Mouse (Mus musculus) embryonic facial prominence, embryonic 10.5 days (tissue): ENCODE measurements around the gene Il12rb1. TPM values are rescaled to one million over a fixed set of nuclear protein-coding genes. Genes with fewer than 3 reads are reported as not detected.

Experiments
- DNase-seq: peaks from one replicate; pipeline ENCODE4 v3.0.0-alpha.2; 2017; ENCODE audit warnings: low spot score
- H3K27ac ChIP-seq: fragments of 300-500 bp; sonication (generic); replicated peaks from 2 replicates; pipeline ENCODE4 v1.5.1; 2016; ENCODE audit warnings: mild to moderate bottlenecking
- H3K27me3 ChIP-seq: fragments of 300-500 bp; sonication (generic); replicated peaks from 2 replicates; pipeline ENCODE4 v1.6.1; 2016; ENCODE audit warnings: low read depth, mild to moderate bottlenecking; ENCODE audit not compliant: poor library complexity, severe bottlenecking
- H3K36me3 ChIP-seq: fragments of 300-500 bp; sonication (generic); replicated peaks from 2 replicates; pipeline ENCODE4 v1.6.1; 2016; ENCODE audit warnings: mild to moderate bottlenecking, moderate library complexity
- H3K4me1 ChIP-seq: fragments of 300-500 bp; sonication (generic); 2 replicates; pipeline ENCODE4 v1.6.1; 2016
- H3K4me3 ChIP-seq: fragments of 300-500 bp; sonication (generic); 2 replicates; pipeline ENCODE4 v1.5.1; 2016; ENCODE audit warnings: mild to moderate bottlenecking, moderate library complexity
- H3K9me3 ChIP-seq: fragments of 300-500 bp; sonication (generic); 2 replicates; pipeline ENCODE4 v1.6.1; 2016; ENCODE audit warnings: mild to moderate bottlenecking
- WGBS: fragments of 180-500 bp; shearing (Covaris S2); methylation state at CpG from one replicate; pipeline ENCODE4 v1.1.7; 2016; 5-methylcytosine and 5-hydroxymethylcytosine counted together
- polyA plus RNA-seq: library from polyadenylated mRNA; unstranded; fragments of >200 nt; fragmentation: Nextera tagmentation; extraction: Ambion mirVana; gene quantifications from 2 replicates; pipeline ENCODE4 v1.2.1, GENCODE M21; 2016

Gene Il12rb1
- polyA plus RNA-seq, 1 experiment from 2014 or later: not detected

DNA sequence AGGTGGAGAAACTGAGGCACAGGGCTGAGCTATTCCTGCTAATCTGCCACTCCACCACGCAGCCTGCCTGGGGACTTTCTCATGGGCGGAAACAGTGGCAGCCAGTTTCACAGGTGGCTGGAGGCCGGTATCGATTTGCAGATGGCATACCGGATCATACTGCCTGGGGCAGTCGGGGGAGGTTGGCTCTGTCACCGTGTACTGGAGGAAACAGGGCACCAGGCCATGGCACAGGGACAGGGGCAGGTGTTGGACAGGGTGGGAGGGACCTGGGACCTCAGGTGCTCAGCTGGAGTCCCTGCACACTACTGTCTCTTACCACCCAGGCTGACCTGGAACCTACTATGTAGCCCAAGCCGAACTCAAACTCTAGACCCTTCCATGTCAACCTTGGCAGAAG is 17.6 kb downstream of the Il12rb1 start:
- no peak for DNase-seq
- no peak overlapping the region for H3K27ac ChIP-seq

DNA sequence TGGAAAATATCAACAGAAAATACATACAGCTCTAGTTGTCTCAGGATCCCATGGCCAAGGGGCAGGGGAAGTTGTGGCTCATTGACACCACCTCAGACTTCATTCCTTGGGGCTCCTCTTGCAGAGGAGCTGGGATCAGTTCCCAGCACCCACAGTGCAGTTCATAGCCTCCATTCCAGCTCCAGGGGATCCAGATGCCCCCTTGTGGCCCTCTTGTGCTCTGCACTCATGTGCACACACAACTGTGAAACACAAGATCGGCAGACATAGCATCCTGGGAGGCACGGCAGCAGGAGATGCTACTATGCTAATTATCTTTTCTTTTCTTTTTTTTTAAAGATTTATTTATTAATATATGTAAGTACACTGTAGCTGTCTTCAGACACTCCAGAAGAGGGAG is 18.8 kb downstream of the Il12rb1 start:
- Histone ChIP-seq H3K4me1 (peaks cover 17% of the 10 kb centered on the region), H3K9me3 (peaks cover 3% of the 10 kb centered on the region; the same call in 1 of the 2 replicates), H3K36me3 (no peaks in the 10 kb centered on the region), H3K27ac (no peak overlapping the region), H3K4me3 (no peak overlapping the region), H3K27me3 (peaks cover 4% of the 10 kb centered on the region)
- WGBS: 97% methylated on average over 2 of the region's 2 CpGs
- no peak for DNase-seq

More for the DNA sequence above, 17.6 kb downstream of the Il12rb1 start:
- peaks cover 15% of the 10 kb centered on the region for H3K4me1 ChIP-seq
- peaks cover 3% of the 10 kb centered on the region; the same call in 1 of the 2 replicates for H3K9me3 ChIP-seq
- H3K36me3 ChIP-seq: no peaks in the 10 kb centered on the region
- WGBS: 83% methylated on average over 8 of the region's 8 CpGs
- peaks cover 14% of the 10 kb centered on the region for H3K27me3 ChIP-seq
- no peak overlapping the region for H3K4me3 ChIP-seq

- Histone ChIP-seq H3K9me3 (peaks cover 3% of the 10 kb centered on the region; the same call in 1 of the 2 replicates), H3K27ac (no peak overlapping the region), H3K36me3 (no peaks in the 10 kb centered on the region), H3K4me1 (peaks cover 23% of the 10 kb centered on the region), H3K27me3 (peaks cover 1% of the 10 kb centered on the region; the same call in 1 of the 2 replicates), H3K4me3 (no peak overlapping the region)
- 88% methylated on average over 1 of the region's 1 CpGs for WGBS
- DNase-seq: no peak
Measured at GRCm38 (mm10) chr8:70827796-70828195, 19.5 kb downstream of the Il12rb1 start.

GRCm38 (mm10) chr8:70831517-70831916 is 23.3 kb downstream of the Il12rb1 start:
- no peak for DNase-seq
- peaks cover 21% of the 10 kb centered on the region for H3K36me3 ChIP-seq
- no peaks in the 10 kb centered on the region for H3K27me3 ChIP-seq
- H3K4me3 ChIP-seq: no peak overlapping the region
- peaks cover 31% of the 10 kb centered on the region for H3K4me1 ChIP-seq
- 88% methylated on average over 8 of the region's 8 CpGs for WGBS
- H3K27ac ChIP-seq: no peak overlapping the region
- peaks cover 3% of the 10 kb centered on the region; the same call in 1 of the 2 replicates for H3K9me3 ChIP-seq

- no peaks in the 10 kb centered on the region for H3K27me3 ChIP-seq
- no peaks in the 10 kb centered on the region for H3K9me3 ChIP-seq
- H3K4me1 ChIP-seq: peaks cover 37% of the 10 kb centered on the region
- DNase-seq: no peak
- peak overlapping the region; percentile 54; the same call in 1 of the 2 replicates for H3K27ac ChIP-seq
- WGBS: 69% methylated on average over 11 of the region's 11 CpGs
- H3K36me3 ChIP-seq: peaks cover 28% of the 10 kb centered on the region
- no peak overlapping the region for H3K4me3 ChIP-seq
Measured at GRCm38 (mm10) chr8:70832371-70832770, 24.1 kb downstream of the Il12rb1 start.

DNA sequence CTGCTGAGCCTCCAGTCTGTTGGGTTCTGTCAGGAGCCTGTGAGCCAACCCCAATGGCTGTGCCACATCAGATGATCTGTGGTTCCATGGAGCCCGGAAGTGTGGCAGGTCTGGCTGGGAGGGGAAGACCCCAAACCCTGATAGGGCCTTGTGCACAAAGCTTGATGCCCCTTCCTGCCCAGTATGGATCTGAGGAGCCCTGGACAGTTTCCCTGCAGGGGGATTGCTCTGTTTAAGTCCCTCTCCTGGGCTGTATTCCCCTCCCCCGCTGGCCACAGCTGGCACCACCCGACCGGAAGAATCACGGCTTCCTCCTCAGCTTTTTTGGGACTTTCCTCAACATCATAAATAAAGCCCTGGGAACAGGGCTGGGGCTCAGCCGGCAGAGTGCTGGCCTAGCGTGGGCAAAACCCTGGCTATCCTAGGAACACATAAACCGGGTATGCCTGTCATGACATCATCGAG is 24.8 kb downstream of the Il12rb1 start:
- Histone ChIP-seq H3K4me1 (peaks cover 37% of the 10 kb centered on the region), H3K36me3 (peaks cover 28% of the 10 kb centered on the region), H3K4me3 (peak overlapping the region; percentile 5; the same call in 1 of the 2 replicates), H3K27ac (peak overlapping the region; percentile 54; the same call in 1 of the 2 replicates), H3K27me3 (no peaks in the 10 kb centered on the region), H3K9me3 (no peaks in the 10 kb centered on the region)
- no peak for DNase-seq
- WGBS: 65% methylated on average over 9 of the region's 9 CpGs

- Histone ChIP-seq H3K27ac (peak overlapping the region; percentile 54), H3K4me3 (no peak overlapping the region), H3K4me1 (peaks cover 39% of the 10 kb centered on the region), H3K9me3 (no peaks in the 10 kb centered on the region), H3K36me3 (peaks cover 28% of the 10 kb centered on the region), H3K27me3 (no peaks in the 10 kb centered on the region)
- 44% methylated on average over 15 of the region's 15 CpGs for WGBS
- DNase-seq: no peak
Measured at GRCm38 (mm10) chr8:70833520-70833919, 25.3 kb downstream of the Il12rb1 start.

DNA sequence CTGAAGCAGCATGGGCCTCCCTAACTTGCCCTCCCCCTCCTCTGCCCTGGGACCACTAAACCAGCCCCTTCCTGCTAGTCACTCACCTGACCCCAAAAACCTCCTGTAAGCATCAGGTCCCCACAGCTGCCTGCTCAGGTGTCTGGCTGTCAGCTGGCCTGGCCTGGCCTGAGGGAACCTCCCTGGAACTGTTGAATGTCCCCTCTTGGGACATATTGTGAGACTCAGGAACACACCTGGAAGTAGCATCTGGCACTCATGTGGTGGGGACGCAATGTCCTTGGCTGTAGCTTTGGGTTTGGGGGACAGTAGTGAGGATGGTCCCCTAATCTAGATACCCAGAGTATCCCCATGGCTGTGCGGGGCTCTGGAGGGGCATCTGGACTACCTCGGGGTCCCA is 25.8 kb downstream of the Il12rb1 start:
- peaks cover 44% of the 10 kb centered on the region for H3K4me1 ChIP-seq
- WGBS: 91% methylated on average over 3 of the region's 3 CpGs
- no peak overlapping the region for H3K4me3 ChIP-seq
- no peaks in the 10 kb centered on the region for H3K9me3 ChIP-seq
- H3K27ac ChIP-seq: no peak overlapping the region
- H3K36me3 ChIP-seq: peaks cover 28% of the 10 kb centered on the region
- no peaks in the 10 kb centered on the region for H3K27me3 ChIP-seq
- no peak for DNase-seq

DNA sequence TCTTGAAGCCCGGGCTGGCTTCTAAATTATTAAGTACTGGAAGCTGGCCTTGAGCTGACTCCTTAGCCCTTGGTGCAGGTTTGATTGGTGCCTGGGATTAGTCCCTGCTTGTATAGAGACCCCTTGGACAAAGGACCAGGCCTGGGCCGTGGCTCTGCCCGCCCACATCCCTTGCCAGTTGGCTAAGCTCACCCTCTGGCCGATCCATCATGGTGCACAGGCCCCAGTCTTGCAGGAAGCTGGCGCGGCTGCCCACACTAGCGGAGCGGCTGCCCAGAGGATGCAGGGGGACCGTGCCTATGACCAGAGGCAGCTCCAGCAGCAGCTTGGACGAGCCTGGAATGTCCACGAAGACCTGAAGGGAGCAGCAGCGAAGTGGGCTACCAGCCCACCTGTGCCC is 28.4 kb downstream of the Il12rb1 start:
- Histone ChIP-seq H3K4me1 (peaks cover 54% of the 10 kb centered on the region), H3K4me3 (no peak overlapping the region)

GRCm38 (mm10) chr8:70838654-70839407 is 30.6 kb downstream of the Il12rb1 start:
- WGBS: 4% methylated on average over 66 of the region's 66 CpGs

More for the DNA sequence above, 28.4 kb downstream of the Il12rb1 start:
- no peak for DNase-seq
- no peaks in the 10 kb centered on the region for H3K9me3 ChIP-seq
- H3K27me3 ChIP-seq: no peaks in the 10 kb centered on the region
- H3K36me3 ChIP-seq: peaks cover 28% of the 10 kb centered on the region
- no peak overlapping the region for H3K27ac ChIP-seq
- 88% methylated on average over 12 of the region's 12 CpGs for WGBS

DNA sequence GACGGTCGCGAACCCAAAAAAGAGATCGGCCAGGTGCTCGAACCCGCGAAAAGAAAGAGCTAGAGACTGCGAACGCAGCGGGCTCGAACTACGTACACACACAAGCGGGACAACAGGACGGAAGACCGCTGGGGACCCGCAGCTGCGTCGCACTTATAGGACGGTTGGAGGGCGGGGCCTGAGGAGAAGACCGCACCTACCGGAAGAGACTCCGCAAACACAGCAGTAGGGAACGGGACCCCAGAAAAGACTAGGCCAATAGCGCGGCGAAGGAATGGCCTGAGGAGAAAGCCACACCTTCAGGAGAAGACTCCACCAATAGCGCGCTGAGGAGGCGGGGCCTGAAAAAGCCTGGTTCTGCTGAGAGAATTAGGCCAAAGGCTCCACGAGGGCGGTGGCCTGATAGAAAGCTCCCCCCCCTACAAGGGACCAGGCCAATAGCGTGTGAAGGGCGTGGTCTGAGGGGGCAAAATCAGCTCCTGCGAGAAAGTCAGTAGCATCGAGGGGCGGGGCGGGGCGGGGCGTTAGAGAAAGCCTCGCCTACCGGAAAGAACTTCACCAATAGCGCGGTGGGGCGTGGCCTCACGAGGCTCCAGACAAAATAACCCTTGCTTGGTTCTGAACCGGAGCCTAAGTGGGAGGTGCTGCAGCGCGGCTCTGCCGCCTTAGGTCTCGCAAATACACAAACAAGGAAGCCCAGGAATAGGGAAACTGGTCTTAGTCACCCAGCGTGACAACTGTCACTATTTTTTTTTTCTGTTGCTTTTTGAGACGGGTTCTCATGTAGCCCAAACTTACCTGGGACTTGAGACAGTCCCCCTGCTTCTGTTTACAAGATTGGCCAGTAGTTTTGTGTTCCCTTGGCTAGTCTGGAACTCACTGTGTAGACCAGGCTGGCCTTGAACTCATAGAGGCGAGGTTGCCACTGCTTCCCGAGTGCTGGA is 31.4 kb downstream of the Il12rb1 start, which contains the start of gene Arrdc2:
Arrdc2 (minus strand) TSS at position 313 of the 944 bp plus-strand sequence.
- H3K27ac ChIP-seq: peak within 1 kb of the TSS; percentile 90
- H3K36me3 ChIP-seq: peaks cover 22% of the 10 kb centered on the region
- H3K4me1 ChIP-seq: peaks cover 39% of the 10 kb centered on the region
- H3K27me3 ChIP-seq: 0 out of 2 replicates have a peak, but pooled peaks cover 13% of the 10 kb centered on the region
- H3K4me3 ChIP-seq: peak within 1 kb of the TSS; percentile 76
- peak; percentile 99 for DNase-seq
- 2% methylated on average over 55 of the region's 55 CpGs for WGBS
- no peaks in the 10 kb centered on the region for H3K9me3 ChIP-seq

More at GRCm38 (mm10) chr8:70838654-70839407, 30.6 kb downstream of the Il12rb1 start:
- Histone ChIP-seq H3K36me3 (peaks cover 28% of the 10 kb centered on the region), H3K9me3 (no peaks in the 10 kb centered on the region), H3K4me3 (peak overlapping the region; percentile 76), H3K27ac (peak overlapping the region; percentile 90), H3K27me3 (0 out of 2 replicates have a peak, but pooled peaks cover 8% of the 10 kb centered on the region), H3K4me1 (peaks cover 35% of the 10 kb centered on the region)
- DNase-seq: no peak

GRCm38 (mm10) chr8:70840590-70840989 is 32.3 kb downstream of the Il12rb1 start:
- Histone ChIP-seq H3K27me3 (0 out of 2 replicates have a peak, but pooled peaks cover 13% of the 10 kb centered on the region), H3K36me3 (peaks cover 13% of the 10 kb centered on the region), H3K9me3 (no peaks in the 10 kb centered on the region), H3K27ac (peak overlapping the region; percentile 52), H3K4me1 (peaks cover 44% of the 10 kb centered on the region), H3K4me3 (no peak overlapping the region)
- WGBS: 55% methylated on average over 10 of the region's 10 CpGs
- no peak for DNase-seq
